Mouse (Mus musculus): Measurements from ENCODE around the gene Rpl37. TPM values are rescaled to one million over a fixed set of nuclear protein-coding genes. Genes with fewer than 3 reads are reported as not detected.
A peak's percentile ranks its signal among the peaks of the same experiment; 100 is the strongest.

Gene Rpl37
- total RNA-seq (2021) = 100 to 1,000 TPM; 178 to 188 TPM
- long read RNA-seq, experiment 1, transcript Rpl37-201 (4 exons, 835 nt) = major isoform, 149 of 152 reads
- long read RNA-seq, experiment 1, partial matches to known transcripts = 0 of 152 reads
- long read RNA-seq, experiment 1, other reads (novel, unspliced or antisense) = 1 of 152 reads
- long read RNA-seq, experiment 2, transcript Rpl37-201 (4 exons, 835 nt) = major isoform, 178 of 185 reads
- long read RNA-seq, experiment 2, partial matches to known transcripts = 2 of 185 reads
- long read RNA-seq, experiment 2, other reads (novel, unspliced or antisense) = 4 of 185 reads

DNA sequence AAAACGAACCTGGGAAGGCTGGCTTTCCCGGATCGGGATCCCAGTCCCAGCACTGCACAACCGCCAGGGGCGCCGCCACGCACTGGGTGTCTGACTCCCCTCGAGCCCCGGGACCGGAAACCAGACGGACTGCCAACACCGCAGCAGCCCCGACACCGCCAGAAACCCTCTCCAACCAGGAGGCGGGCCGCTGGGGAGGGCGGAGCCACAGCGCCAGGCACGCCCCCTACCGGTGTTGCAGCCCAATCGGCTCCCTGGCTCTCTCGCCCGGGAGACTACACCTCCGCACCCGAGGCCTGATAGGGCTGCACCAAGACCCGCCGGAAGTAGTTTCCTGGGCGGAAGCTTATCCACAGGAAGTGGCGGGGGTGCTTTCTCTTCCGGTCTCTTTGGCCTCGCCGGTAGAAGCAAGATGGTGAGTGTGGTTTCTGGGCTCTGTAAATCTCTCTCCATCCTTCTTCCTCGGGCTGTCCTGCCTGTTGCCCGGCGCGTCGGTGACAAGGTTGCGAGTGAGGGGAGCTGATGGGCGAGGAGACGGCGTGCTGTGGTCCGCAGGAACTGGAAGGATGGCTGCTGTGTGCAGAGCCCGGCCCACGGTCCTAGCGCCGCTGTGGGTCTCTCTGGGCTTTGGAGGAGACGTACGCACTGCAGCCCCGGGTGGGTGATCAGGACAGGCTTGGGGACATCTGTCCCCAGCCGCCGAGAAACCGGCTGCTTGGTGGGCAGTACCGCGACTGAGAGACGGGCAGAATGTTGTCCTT lies at the start of gene Rpl37:
Rpl37 (plus strand) TSS at position 376 of the 761 bp plus-strand sequence.
- intact Hi-C loops (cut with DNase I) = loop anchor here (2.0 kb wide), 2 partner anchors 28 to 68 kb away; partner anchors contain the start of gene Ttc33
- TF ChIP-seq CTCF (IDR thresholded peaks at IDR 0.05) = peak; percentile 86
- H3K4me3 ChIP-seq = peak within 1 kb of the TSS; percentile 98
- peak; percentile 99 for DNase-seq
- H3K27ac ChIP-seq = peak within 1 kb of the TSS; percentile 92

DNA sequence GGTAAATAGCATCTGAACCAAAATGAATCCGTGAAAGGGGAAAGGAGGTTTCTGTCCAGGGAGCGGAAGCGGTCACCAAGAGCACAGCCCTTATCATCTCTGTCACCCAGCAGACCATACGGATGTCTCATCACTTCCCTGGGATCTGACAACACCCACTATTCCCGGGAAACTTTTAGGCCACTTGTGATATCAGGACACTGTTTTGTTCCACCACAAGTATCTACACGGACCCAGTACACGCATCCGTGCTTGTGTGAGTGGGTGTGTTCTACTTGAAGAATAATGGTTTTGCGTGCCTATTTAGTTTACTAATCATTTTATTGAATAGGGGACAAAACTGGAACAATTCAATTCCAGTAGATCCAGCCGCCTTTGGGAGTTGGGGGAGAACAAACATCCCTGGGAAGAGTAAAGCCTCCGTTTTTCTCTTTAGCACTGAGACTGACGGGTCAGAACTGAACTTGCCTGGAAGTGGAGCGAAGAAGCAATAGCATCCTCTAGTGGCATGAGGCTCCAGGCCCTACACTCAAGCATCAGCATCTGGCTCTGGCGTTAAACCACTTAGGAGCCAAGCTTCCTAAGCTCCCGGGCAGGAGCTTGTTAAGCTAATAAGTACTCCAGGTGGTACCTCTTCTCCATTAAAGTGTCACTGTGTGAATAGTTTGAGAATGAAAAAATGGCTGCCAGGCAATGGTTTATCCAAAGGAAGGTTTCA lies 47.5 kb upstream of the Rpl37 start:
- Histone ChIP-seq H3K27ac (no peak overlapping the region), H3K4me3 (no peak overlapping the region)
- intact Hi-C loops (cut with DNase I) = no loop called here
- peak; percentile 43 for DNase-seq
- TF ChIP-seq CTCF (IDR thresholded peaks at IDR 0.05) = peak; percentile 61

DNA sequence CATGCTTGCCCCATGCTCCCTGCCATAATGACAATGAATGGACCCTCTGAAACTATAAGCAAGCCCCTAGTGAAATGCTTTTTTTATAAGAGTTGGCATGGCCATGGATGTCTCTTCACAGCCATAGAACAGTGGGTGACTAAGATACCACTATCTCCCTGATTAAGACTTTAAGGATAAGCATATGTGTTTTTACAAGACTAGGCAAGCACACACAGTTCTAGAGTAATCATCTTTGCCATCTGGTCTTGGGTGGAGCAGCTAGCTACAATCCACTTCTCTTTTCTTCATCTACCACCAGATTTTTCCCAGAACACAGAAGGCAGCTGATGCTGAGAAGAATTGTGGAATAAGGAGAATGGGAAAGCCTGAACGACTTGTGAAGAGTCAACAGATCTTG lies 35.2 kb upstream of the Rpl37 start:
- H3K4me3 ChIP-seq = no peak overlapping the region
- TF ChIP-seq CTCF (IDR thresholded peaks at IDR 0.05) = no peak
- intact Hi-C loops (cut with DNase I) = no loop called here
- no peak for DNase-seq
- no peak overlapping the region for H3K27ac ChIP-seq

DNA sequence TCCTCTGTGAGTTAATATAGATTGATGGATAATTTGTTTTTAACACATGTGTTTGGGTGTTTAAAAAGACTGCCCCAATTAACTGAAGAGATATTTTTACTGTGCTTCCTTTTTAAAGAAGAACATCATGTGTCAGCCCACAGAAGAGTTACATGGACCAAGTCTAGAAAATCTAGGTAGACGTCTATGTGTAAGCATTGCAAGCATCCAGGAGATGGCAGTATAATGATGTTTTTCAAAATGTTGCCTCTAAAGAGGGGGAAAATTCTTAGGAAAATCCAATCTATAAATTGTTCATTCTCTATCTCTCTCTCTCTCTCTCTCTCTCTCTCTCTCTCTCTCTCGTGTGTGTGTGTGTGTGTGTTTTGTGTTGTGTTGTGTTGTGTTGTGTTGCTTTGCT lies 30.3 kb upstream of the Rpl37 start:
- Histone ChIP-seq H3K4me3 (no peak overlapping the region), H3K27ac (no peak overlapping the region)
- no peak for DNase-seq
- peak; percentile 66 for TF ChIP-seq CTCF (IDR thresholded peaks at IDR 0.05)
- intact Hi-C loops (cut with DNase I) = loop anchor here (5.0 kb wide), 1 partner anchor 1121 kb away; no protein-coding TSS in a partner anchor

DNA sequence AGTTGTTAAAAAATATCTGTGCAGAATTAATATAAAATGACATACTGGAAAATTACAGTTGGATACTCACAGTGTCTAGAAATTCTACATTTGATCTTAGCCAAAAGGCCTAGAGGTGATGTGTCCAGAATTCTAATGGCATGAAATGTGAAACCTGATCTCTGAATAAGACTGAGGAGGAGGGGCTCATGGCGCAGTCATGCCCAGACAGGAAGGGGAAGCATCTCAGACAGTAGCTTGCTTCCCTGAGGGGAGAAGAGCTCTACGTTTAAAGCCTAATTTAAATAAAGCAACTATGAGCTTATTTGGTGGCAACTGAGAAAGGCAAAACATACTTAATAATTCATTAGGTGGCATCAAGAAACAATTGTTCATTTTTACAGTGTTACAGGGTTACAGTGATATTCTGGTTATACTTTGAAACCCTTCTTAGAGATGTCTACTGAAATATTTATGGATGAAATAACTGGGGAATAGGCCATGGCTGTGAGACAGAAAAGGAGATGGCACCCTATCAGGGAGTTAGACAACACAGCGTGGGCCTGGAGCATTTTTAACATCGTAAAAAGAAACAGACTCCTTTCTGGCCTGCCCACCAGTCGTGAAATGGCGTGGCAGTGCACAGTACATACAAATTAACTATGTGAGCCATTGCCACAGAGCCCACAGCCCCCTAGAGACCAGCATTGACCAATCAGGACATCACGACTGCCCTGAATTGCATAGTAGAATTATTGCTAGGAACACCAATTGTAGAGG lies 27.4 kb upstream of the Rpl37 start:
- TF ChIP-seq CTCF (IDR thresholded peaks at IDR 0.05) = no peak
- intact Hi-C loops (cut with DNase I) = loop anchor here (5.0 kb wide), 1 partner anchor 1118 kb away; no protein-coding TSS in a partner anchor
- DNase-seq = no peak
- Histone ChIP-seq H3K4me3 (no peak overlapping the region), H3K27ac (no peak overlapping the region)

DNA sequence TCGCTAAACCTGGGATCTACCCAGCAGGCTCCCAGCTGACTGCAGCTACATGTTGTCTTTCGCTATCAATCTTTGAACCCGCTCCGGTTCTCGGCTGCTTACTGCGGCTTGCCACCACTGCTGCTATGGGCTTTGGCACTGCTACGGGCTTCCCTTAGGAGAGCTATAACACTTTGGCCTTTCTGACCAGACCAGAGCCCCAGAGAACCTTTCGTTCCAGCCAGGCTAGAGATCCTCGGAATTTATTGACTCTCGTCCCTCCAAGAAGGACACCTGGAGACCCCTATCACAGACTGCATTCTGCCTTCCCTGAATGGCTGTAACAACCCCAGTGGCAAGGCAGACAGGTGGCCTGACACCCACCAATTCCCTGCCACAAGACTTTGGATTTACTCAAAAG lies 26.3 kb upstream of the Rpl37 start:
- no peak overlapping the region for H3K4me3 ChIP-seq
- TF ChIP-seq CTCF (IDR thresholded peaks at IDR 0.05) = no peak
- intact Hi-C loops (cut with DNase I) = no loop called here
- no peak overlapping the region for H3K27ac ChIP-seq
- no peak for DNase-seq

DNA sequence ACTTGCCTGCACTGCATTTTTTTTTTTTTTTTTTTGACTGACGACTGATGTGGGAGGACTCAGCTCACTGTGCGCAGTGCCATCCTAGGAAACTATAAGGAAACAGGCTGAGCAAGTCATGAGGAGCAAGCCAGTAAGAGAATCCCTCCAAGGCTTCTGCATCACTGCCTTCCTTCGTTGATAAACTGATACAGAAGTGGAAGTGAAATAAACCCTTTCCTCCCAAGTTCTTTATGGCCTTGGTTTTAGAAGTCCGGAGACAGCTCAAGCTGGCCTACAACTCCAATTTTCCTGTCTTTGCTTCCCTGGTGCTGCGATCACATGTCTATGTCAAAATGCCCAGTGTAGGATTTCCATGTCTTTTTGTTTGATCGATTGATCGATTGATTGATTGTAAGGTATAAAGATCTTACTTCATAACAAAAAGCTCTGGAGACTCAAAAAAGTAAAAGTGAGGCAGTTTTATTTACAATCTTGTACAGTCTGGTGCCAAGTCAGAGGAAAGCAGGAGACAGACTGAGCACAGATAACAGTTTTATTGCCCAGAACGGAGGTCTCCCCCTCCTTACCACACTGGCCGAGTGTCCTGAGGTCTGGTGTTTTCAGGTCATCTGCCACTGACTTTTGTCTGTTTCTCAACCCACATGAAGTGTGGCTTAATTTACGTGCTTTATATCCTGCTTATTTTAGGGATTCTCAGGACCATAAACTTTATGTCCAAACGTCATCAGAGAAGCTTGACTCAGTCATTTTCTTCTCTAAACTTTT lies 20.7 kb upstream of the Rpl37 start:
- no peak for TF ChIP-seq CTCF (IDR thresholded peaks at IDR 0.05)
- Histone ChIP-seq H3K4me3 (no peak overlapping the region), H3K27ac (no peak overlapping the region)
- intact Hi-C loops (cut with DNase I) = no loop called here
- no peak for DNase-seq

DNA sequence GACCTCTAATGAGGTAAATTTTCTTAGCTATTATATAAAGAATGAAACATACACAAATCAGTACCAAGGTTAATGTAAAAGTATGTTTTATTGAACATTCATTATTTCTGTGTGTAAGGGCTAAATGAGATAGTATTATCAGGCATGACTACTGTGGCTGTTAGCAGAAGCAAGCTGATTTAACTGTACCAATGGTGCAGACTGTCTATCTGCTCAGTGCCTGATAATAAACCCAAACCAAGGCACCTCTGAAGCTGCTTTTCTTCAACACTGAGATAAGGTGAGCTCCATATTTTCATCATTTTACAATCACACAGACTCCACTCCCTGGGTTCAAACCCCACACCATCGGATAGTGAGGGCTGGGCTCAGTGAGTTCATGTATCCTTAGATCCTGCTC lies 19.1 kb upstream of the Rpl37 start:
- no peak overlapping the region for H3K27ac ChIP-seq
- H3K4me3 ChIP-seq = no peak overlapping the region
- no peak for DNase-seq
- no peak for TF ChIP-seq CTCF (IDR thresholded peaks at IDR 0.05)
- intact Hi-C loops (cut with DNase I) = no loop called here

DNA sequence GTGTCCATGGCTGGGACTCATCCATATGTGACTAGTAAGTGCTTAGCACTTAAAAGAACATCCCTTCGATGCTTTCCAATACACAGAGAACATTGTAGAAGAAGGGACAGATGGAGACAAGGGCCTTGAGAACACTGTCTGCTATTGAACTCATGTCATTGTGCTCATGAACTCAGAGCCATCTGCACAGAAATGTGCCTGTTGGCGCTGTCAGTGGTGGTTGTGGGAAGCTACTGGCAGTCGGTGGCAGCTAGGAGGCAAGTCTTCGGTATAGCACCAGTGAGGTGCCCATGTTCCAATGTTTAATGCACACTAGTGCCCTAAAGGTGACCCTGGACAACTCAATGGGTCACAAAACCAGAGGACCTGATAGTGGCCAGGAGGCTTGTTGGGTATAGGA lies 14.1 kb upstream of the Rpl37 start:
- intact Hi-C loops (cut with DNase I) = no loop called here
- H3K4me3 ChIP-seq = no peak overlapping the region
- no peak for TF ChIP-seq CTCF (IDR thresholded peaks at IDR 0.05)
- no peak overlapping the region for H3K27ac ChIP-seq
- DNase-seq = no peak

DNA sequence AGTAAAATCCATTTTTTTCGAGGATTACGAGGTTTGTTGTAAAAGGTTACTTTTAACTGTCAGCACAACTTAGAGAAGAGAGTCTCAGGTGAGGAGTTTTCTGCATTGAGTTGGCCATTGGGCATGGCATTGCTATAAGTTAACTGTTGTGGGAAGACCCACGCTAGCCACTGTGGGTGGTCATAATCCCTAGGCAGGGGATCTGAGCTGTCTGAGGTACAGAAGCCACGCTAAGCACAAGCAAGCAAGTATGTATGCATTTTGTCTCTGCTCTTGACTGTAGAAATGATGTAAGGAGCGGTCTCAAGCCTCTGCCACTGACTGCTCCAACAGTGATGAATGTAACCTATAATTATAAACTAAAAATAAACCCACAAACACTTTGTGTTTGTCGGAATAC lies 10.6 kb upstream of the Rpl37 start:
- Histone ChIP-seq H3K4me3 (no peak overlapping the region), H3K27ac (no peak overlapping the region)
- no peak for TF ChIP-seq CTCF (IDR thresholded peaks at IDR 0.05)
- intact Hi-C loops (cut with DNase I) = no loop called here
- DNase-seq = no peak

DNA sequence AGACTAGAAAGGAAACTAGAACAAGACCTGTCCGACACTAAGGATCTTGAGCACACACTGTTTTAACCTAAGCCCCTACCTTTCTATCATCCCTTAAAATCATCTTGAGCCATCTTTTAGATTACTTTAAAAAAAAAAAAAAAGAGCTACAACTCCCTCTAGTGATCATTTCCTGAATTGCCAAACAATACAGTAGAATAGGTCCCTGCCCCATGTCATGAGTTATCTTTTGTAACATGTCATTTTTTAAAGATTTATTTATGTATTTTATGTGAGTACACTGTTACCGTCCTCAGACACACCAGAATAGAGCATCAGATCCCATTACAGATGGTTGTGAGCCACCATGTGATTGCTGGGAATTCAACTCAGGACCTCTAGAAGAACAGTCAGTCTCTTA lies 10.2 kb upstream of the Rpl37 start:
- no peak for DNase-seq
- intact Hi-C loops (cut with DNase I) = no loop called here
- TF ChIP-seq CTCF (IDR thresholded peaks at IDR 0.05) = peak; percentile 76
- Histone ChIP-seq H3K27ac (no peak overlapping the region), H3K4me3 (no peak overlapping the region)

All from gastrocnemius, adult 2 months (tissue).